Mouse (Mus musculus) megakaryocyte, embryonic 14.5 days (primary cell): ENCODE data around the gene Ssh2. TPM values are rescaled to one million over a fixed set of nuclear protein-coding genes. Genes with fewer than 3 reads are reported as not detected.

ENCODE experiments used
- H3K27me3 ChIP-seq: replicated peaks from 2 replicates; pipeline ENCODE3; 2012; ENCODE audit warnings: inconsistent platforms
- H3K36me3 ChIP-seq: replicated peaks from 2 replicates; pipeline ENCODE3; 2012; ENCODE audit warnings: low read length, inconsistent platforms, mixed read lengths
- H3K4me1 ChIP-seq: 2 replicates; pipeline ENCODE4 v1.6.1; 2012; ENCODE audit warnings: inconsistent platforms
- H3K4me3 ChIP-seq: replicated peaks from 2 replicates; pipeline ENCODE3; 2012; ENCODE audit warnings: moderate library complexity, mild to moderate bottlenecking, inconsistent platforms
- H3K9me3 ChIP-seq: 2 replicates; pipeline ENCODE4 v1.6.1; 2012; ENCODE audit warnings: inconsistent platforms
- FLI1 ChIP-seq: IDR thresholded peaks from 2 replicates; pipeline ENCODE4 v1.6.1; 2012; ENCODE audit warnings: low read length, inconsistent platforms, mixed read lengths
- GATA1 ChIP-seq: IDR thresholded peaks from 3 replicates; pipeline ENCODE4 v1.6.1; 2012; ENCODE audit warnings: mixed read lengths, low read length, inconsistent platforms, borderline replicate concordance
- polyA plus RNA-seq: library from polyadenylated mRNA; stranded (reverse); fragments of >175 nt; gene quantifications from 2 replicates; pipeline ENCODE4 v1.2.3, GENCODE M21; 2012; ENCODE audit warnings: low replicate concordance; ENCODE audit not compliant: insufficient read depth

Ssh2 gene
- 12.1 and 33.4 TPM in 2 replicates for polyA plus RNA-seq

- TF ChIP-seq FLI1 = no peak
- TF ChIP-seq GATA1 = no peak
- Histone ChIP-seq H3K9me3 (no peaks in the 10 kb centered on the region), H3K4me3 (peak within 1 kb of the TSS; percentile 99), H3K36me3 (peaks cover 4% of the 10 kb centered on the region), H3K27me3 (no peaks in the 10 kb centered on the region), H3K4me1 (peaks cover 49% of the 10 kb centered on the region)
Measured at GRCm38 (mm10) chr11:77215951-77216760, at the start of gene Ssh2. Ssh2 (plus strand) TSS chr11:77216287.

GRCm38 (mm10) chr11:77173731-77174130, 42.4 kb upstream of the Ssh2 start:
- TF ChIP-seq GATA1 = no peak
- no peak for TF ChIP-seq FLI1
- H3K4me1 ChIP-seq = peaks cover 5% of the 10 kb centered on the region
- no peaks in the 10 kb centered on the region for H3K9me3 ChIP-seq
- peaks cover 4% of the 10 kb centered on the region for H3K27me3 ChIP-seq
- H3K4me3 ChIP-seq = no peak overlapping the region
- no peaks in the 10 kb centered on the region for H3K36me3 ChIP-seq

GRCm38 (mm10) chr11:77174531-77174930, 41.6 kb upstream of the Ssh2 start:
- TF ChIP-seq FLI1 = no peak
- TF ChIP-seq GATA1 = no peak
- Histone ChIP-seq H3K9me3 (no peaks in the 10 kb centered on the region), H3K27me3 (peaks cover 4% of the 10 kb centered on the region), H3K4me1 (peaks cover 8% of the 10 kb centered on the region), H3K36me3 (no peaks in the 10 kb centered on the region), H3K4me3 (no peak overlapping the region)

- TF ChIP-seq FLI1 (no peak), GATA1 (no peak)
- Histone ChIP-seq H3K9me3 (no peaks in the 10 kb centered on the region), H3K36me3 (no peaks in the 10 kb centered on the region), H3K4me1 (peaks cover 13% of the 10 kb centered on the region), H3K27me3 (peaks cover 2% of the 10 kb centered on the region), H3K4me3 (no peak overlapping the region)
Measured at GRCm38 (mm10) chr11:77179771-77180170, 36.3 kb upstream of the Ssh2 start.

- TF ChIP-seq GATA1 (no peak), FLI1 (no peak)
- Histone ChIP-seq H3K4me3 (no peak overlapping the region), H3K27me3 (no peaks in the 10 kb centered on the region), H3K36me3 (no peaks in the 10 kb centered on the region), H3K9me3 (no peaks in the 10 kb centered on the region), H3K4me1 (peaks cover 21% of the 10 kb centered on the region)
Measured at GRCm38 (mm10) chr11:77180886-77181285, 35.2 kb upstream of the Ssh2 start.

GRCm38 (mm10) chr11:77181528-77181927, 34.6 kb upstream of the Ssh2 start:
- H3K27me3 ChIP-seq = no peaks in the 10 kb centered on the region
- peaks cover 21% of the 10 kb centered on the region for H3K4me1 ChIP-seq
- no peaks in the 10 kb centered on the region for H3K36me3 ChIP-seq
- no peak overlapping the region for H3K4me3 ChIP-seq
- H3K9me3 ChIP-seq = no peaks in the 10 kb centered on the region
- TF ChIP-seq GATA1 = no peak
- TF ChIP-seq FLI1 = no peak

GRCm38 (mm10) chr11:77182041-77182440, 34.0 kb upstream of the Ssh2 start:
- no peaks in the 10 kb centered on the region for H3K27me3 ChIP-seq
- no peak overlapping the region for H3K4me3 ChIP-seq
- H3K4me1 ChIP-seq = peaks cover 21% of the 10 kb centered on the region
- no peak for TF ChIP-seq FLI1
- TF ChIP-seq GATA1 = no peak
- no peaks in the 10 kb centered on the region for H3K36me3 ChIP-seq
- no peaks in the 10 kb centered on the region for H3K9me3 ChIP-seq

- Histone ChIP-seq H3K36me3 (no peaks in the 10 kb centered on the region), H3K9me3 (no peaks in the 10 kb centered on the region), H3K4me1 (peaks cover 21% of the 10 kb centered on the region), H3K27me3 (no peaks in the 10 kb centered on the region), H3K4me3 (no peak overlapping the region)
- TF ChIP-seq FLI1 (no peak), GATA1 (no peak)
Measured at GRCm38 (mm10) chr11:77182616-77183015, 33.5 kb upstream of the Ssh2 start.

GRCm38 (mm10) chr11:77184926-77185325, 31.2 kb upstream of the Ssh2 start:
- no peak for TF ChIP-seq GATA1
- TF ChIP-seq FLI1 = no peak
- Histone ChIP-seq H3K4me3 (no peak overlapping the region), H3K4me1 (peaks cover 17% of the 10 kb centered on the region), H3K36me3 (no peaks in the 10 kb centered on the region), H3K9me3 (no peaks in the 10 kb centered on the region), H3K27me3 (no peaks in the 10 kb centered on the region)

- TF ChIP-seq FLI1 (no peak), GATA1 (no peak)
- H3K36me3 ChIP-seq = no peaks in the 10 kb centered on the region
- H3K4me1 ChIP-seq = peaks cover 17% of the 10 kb centered on the region
- no peaks in the 10 kb centered on the region for H3K27me3 ChIP-seq
- H3K4me3 ChIP-seq = no peak within 1 kb of the TSS
- H3K9me3 ChIP-seq = no peaks in the 10 kb centered on the region
Measured at GRCm38 (mm10) chr11:77188868-77189267, 27.2 kb upstream of the Ssh2 start, which contains the start of gene Efcab5. Efcab5 (minus strand) TSS chr11:77188968.

GRCm38 (mm10) chr11:77193410-77193809, 22.7 kb upstream of the Ssh2 start:
- TF ChIP-seq FLI1 (no peak), GATA1 (no peak)
- peaks cover 40% of the 10 kb centered on the region for H3K4me1 ChIP-seq
- no peaks in the 10 kb centered on the region for H3K9me3 ChIP-seq
- no peaks in the 10 kb centered on the region for H3K36me3 ChIP-seq
- H3K4me3 ChIP-seq = no peak overlapping the region
- H3K27me3 ChIP-seq = no peaks in the 10 kb centered on the region
